Mouse (Mus musculus) right cerebral cortex, adult 2 months (tissue): ENCODE measurements at regions not wholly inside any gene's neighbourhood (a gene's known extent, or its start where the extent isn't known, plus 50 kb on each side); places are given as distances from the start of the nearest gene placed in this dataset.
"Not testable (repeated sequence)": the region's sequence is repeated elsewhere in the genome, so short reads cannot be mapped to it uniquely, and the experiment has no call there.

Experiments used
- DNase-seq, 2 experiments: peaks; one replicate each; pipeline ENCODE4 v3.0.0; 2021 to 2022; ENCODE audit warnings: low spot score in 2 of 2

GRCm38 (mm10) chr12:93151530-93151929 is 1302.6 kb upstream of the Sel1l start:
- DNase-seq: no peak

DNA sequence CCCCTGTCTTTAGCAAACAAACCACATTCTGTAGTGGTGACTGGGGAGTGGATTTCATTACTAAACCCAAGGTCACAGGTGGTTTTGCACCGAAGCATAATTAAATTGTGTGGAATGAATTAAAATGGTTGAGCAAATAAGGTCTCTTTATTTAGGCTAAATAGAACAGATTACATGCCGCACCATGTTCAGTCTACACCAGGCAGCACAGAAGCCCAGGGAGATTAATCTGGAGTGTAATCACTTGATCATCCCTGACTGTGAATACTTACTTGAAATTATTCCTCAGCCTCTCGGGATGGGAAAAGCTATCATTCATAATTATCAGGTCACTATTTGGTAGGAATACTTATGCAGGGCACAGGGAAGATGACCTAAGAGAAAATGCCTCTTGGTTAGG is 1293.3 kb upstream of the Sel1l start:
- DNase-seq: no peak

DNA sequence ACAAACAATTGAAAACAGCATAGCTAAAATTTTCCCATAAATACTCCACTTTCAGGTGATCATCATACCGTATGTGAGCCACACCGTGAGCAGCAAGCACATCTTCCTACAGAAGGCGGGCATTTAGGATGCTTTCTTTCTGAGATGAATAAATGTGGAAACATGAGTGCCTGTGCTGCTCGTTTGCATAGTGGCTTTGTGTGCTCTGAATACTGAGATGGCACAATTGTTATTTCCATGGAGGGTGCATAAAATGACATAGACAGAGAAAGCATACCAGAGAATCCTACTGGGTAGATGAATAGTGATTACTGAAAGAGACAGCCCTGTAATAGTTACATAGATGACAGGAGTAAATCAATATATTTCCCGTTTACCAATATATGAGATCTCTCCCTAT is 1287.4 kb upstream of the Sel1l start:
- DNase-seq: no peak

DNA sequence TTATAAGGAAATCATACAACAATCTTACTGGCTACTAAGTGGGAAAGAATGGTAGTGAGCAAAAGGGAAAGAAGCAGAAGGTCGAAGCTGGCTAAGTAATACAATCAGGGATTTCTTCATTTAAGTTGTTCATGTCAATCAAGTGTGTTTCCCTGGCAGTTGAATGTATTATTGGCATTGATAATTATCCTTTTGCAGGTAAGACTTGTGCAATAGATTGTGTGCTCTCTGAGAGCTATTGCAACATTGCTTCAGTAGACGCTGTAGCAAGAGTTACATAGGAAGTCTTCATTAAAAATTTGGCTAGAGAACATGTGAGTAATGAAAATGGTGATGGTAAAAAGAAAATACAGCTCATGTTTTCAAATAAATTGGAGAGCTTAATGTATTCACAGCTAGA is 1273.3 kb upstream of the Sel1l start:
- DNase-seq: no peak

GRCm38 (mm10) chr12:93088031-93088790 is 1239.3 kb upstream of the Sel1l start:
- DNase-seq: no peak

- DNase-seq: no peak
Observed at GRCm38 (mm10) chr12:93063864-93064263, 1214.9 kb upstream of the Sel1l start.

DNA sequence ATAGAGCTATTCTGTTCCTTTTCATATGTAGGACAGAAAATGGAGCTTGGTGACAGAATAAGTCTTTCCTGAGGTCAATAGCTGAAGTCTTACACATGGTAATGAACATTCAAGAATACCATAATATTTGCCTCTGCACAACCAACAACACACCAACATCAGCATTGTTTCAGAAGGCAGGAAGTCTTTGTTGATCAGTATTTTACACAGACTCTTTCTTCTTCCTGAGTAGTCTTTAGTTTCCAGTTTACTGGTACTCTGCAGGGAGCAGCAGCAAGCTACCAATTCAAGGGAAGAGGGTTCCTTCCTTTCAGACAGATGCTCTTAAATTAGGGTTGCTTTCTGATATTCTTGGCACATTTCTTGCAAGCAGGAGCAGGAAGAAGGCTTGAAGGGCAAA is 1170.7 kb upstream of the Sel1l start:
- DNase-seq: no peak

- no peak for DNase-seq
Observed at GRCm38 (mm10) chr12:93011583-93011982, 1162.6 kb upstream of the Sel1l start.

- DNase-seq: peak in 1 of 2 experiments; percentile 3
Observed at GRCm38 (mm10) chr12:93006844-93007365, 1157.9 kb upstream of the Sel1l start.

DNA sequence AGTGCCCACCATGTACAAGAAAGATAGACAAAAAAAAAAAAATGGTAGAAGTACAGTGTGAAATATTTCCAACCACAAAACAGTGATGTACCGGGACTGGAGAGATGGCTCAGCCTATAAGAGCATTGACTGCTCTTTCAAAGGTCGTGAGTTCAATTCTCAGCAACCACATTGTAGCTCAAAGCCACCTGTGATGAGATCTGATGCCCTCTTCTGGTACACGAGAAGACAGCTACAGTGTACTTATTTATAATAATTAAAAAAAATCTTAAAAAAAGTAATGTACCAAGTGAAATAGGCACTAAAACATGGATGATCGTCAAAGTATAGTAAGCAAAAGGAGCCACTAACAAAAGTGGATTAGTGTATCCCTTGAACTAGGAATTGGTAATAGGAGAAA is 1154.2 kb upstream of the Sel1l start:
- DNase-seq: no peak

DNA sequence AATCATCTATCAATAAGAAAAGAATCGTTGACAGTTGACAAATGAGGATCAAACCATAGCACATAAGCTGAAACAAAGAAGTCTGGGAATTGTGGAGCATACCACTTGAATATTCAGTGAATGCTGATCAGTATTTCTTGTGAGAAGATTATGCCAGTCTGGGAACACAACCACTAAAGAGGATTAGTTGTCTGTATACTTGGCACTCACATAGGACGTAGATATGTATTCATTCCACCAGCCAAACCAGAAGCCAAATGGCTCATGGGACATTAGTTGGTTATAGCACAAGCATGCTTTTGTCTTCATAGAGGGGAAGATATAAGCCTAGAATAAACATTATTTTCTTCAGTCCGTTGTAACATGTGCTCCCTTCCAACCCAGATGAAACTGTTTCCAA is 1126.7 kb upstream of the Sel1l start:
- no peak for DNase-seq

DNA sequence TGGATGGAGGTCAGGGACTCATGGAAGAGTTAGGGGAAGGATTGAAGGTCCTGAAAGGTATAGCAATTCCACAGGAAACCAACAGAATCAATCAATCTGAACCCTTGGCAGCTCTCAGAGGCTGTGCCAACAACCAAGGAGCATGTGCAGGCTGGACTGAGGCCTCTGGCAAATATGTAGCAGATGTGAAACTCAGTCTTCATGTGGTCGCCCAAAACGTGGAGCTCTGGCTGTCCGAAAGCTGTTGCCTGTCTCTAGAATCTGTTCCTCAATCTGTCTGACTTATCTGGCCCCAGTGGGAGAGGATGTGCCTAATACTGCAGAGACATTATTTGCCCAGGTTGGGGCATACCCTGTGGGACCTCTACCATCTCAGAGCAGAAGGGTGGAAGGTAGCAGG is 1095.4 kb upstream of the Sel1l start:
- no peak for DNase-seq

GRCm38 (mm10) chr12:92927591-92927990 is 1078.6 kb upstream of the Sel1l start:
- DNase-seq: no peak

DNA sequence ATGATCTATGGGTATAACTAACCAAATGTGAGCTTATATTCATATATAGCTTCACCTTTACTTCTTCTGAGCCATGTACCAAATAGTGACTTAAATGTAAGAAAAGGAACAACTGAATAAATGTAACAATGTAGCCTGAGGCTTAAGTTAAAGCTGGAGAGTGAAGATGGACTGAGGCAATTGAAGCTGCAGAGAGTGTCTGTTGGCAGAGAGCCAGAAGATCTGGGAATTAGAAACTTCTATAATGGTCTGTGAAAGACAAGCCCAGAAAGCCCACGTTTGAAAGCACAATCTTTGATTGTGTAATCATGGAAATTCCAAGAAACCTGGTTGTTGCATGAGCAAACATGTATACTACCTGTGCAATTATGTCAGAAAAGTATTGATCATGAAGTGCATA is 1078.0 kb upstream of the Sel1l start:
- DNase-seq: peak in 1 of 2 experiments; percentile 2

GRCm38 (mm10) chr12:92919920-92920319 is 1071.0 kb upstream of the Sel1l start:
- DNase-seq: no peak

DNA sequence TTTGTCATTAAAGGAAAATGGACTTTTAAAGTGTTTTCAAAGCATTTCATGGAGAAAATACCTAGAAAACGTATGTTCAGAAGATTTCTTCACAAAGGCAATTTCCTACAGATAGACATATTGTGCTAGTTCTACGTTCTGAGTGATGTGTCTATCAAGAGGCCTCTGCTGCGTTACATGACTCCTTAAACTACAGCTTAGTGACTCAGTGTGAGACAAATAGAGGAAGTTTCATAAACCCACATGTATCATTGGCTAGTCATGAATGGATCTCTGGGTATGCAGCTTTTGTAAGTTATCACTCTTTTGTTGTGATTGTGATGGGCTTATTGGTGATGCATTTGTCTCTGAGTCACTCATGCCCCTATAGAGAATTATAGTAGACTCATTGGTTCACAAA is 1067.3 kb upstream of the Sel1l start:
- no peak for DNase-seq

GRCm38 (mm10) chr12:92915776-92916175 is 1066.8 kb upstream of the Sel1l start:
- DNase-seq: no peak

DNA sequence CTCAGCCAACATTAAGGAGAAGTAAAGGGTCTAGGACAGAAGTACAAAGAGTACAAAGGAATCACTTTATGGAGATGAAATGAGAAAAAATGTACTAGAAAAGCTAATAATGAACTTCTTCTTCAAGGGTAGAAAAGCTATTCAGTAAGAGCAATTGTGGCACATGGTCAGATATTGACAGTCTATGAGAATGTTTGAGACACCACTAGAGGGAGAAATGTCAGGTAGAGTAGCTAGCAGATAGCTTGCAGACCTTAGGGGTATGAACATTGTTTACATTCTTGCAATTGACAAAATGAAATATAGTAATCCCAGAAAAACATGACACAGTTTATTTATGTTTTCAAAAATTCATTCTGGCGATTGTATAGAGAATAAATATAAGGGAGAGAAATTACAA is 1066.2 kb upstream of the Sel1l start:
- DNase-seq: no peak

- no peak for DNase-seq
Observed at GRCm38 (mm10) chr12:92904382-92904781, 1055.4 kb upstream of the Sel1l start.

DNA sequence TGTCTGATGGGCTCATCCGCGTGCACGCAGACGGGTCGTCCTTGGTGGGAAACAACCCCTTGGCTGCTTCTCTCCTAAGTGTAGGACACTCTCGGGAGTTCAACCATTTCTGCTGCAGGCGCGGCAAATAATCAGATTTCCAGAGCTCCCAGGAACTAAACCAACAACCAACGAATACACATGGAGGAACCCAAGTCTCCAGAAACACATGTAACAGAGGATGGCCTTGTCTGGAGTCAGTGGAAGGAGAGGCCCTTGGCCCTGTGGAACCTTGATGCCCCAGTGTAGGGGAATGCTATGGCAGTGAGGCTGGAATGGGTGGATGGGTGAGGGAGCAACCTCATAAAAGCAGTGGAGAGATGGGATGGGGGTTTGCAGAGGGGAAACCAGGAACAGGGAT is 1043.4 kb upstream of the Sel1l start:
- DNase-seq: no peak

- DNase-seq: not testable (repeated sequence)
Observed at GRCm38 (mm10) chr12:92891663-92892062, 1042.7 kb upstream of the Sel1l start.

GRCm38 (mm10) chr12:92891126-92891525 is 1042.2 kb upstream of the Sel1l start:
- DNase-seq: not testable (repeated sequence)

DNA sequence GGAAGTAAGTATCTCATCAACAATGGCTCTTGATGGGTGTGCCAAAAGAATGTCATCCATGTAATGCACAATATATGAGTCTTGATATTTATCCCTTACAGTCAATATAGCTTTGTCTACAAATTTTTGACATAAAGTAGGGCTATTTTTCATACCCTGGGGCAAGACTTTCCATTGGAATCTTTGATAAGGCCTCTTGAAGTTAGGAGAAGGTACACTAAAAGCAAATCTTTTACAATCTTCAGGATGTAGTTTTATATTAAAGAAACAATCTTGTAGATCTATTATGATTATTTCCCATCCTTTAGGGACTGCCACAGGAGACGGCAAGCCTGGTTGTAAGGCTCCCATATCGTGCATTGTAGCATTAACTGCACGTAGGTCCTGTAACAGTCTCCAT is 1038.8 kb upstream of the Sel1l start:
- no peak for DNase-seq
